Mouse (Mus musculus): Measurements from ENCODE around the gene Mthfr. TPM values are rescaled to one million over a fixed set of nuclear protein-coding genes. Genes with fewer than 3 reads are reported as not detected.

The Mthfr gene
- polyA plus RNA-seq, 1 experiment from 2014 or later: 34.5 TPM

DNA sequence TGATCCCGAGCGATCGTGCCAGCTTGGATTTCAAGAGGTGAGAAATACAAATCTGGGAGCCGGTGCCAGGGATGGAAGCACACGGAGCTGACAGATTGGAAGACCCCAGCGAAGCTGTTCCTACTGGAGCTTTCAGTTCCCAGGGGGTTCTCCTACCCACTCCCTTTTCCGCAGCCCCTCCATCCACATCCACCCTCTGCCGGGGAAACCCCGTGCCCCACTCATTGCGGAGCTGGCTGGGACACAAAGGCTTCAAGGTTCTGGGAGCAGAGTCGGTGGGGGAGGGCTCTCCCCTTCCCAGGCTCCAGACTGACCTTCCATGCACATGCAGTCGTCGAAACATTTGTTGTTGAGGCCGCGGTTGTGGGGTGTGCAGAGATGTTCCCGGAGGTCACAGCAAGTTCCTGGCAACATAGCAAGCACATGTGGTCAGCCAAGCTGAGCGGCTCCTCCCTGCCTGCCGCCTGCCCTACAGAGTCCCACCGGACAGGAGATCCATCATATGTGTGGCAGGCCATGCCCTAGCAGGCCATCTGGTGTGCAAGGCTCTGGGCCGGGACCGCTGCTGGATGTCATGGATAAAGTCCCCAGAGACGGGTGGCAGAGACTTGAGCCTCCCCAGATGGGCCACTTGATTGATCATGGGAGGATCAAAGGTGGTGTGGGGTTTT lies 68.9 kb downstream of the Mthfr start:
- H3K27me3 ChIP-seq: no peaks in the 10 kb centered on the region
- H3K4me1 ChIP-seq: peaks cover 13% of the 10 kb centered on the region
- H3K4me3 ChIP-seq: no peak overlapping the region
- H3K36me3 ChIP-seq: peaks cover 30% of the 10 kb centered on the region
- peak; percentile 76 for ATAC-seq (ENCODE audit: low FRiP score)
- H3K9me3 ChIP-seq (replicated peaks): no peaks in the 10 kb centered on the region
- H3K4me2 ChIP-seq (replicated peaks): 0 out of 2 replicates have a peak overlapping the region, but pooled peaks have one; percentile 0
- H3K27ac ChIP-seq: peak overlapping the region; percentile 62
- H3K9ac ChIP-seq: 0 out of 2 replicates have a peak overlapping the region, but pooled peaks have one; percentile 41
- WGBS: 37% methylated on average over 22 of the region's 22 CpGs

DNA sequence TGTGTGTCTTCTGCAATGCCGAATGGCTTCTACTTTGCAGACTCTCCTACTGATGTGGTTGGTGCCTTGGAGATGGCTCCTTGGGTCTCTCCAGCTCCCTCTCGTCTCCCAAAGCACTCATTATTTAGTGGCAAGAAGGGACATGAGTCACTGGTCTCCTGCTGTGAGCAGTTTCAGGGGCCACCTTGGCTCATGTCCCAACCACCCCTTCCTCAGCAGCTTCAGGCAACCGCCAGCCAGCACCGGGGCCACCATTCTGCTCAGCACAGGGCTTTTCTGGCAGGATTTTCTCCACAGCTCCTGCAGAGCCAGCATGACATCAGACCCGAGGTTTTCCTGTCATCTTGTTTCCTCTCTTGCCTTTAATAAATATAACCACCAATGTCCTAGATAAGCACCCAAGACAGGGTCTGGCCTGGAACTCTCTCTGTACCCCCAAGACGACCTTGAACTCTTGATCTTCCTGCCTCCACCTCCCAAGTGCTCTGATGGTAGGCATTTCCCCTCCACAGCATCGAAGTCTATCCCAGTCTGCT lies 69.8 kb downstream of the Mthfr start:
- no peak overlapping the region for H3K4me2 ChIP-seq (replicated peaks)
- H3K27ac ChIP-seq: peak overlapping the region; percentile 62
- no peak for ATAC-seq (ENCODE audit: low FRiP score)
- H3K27me3 ChIP-seq: no peaks in the 10 kb centered on the region
- peaks cover 13% of the 10 kb centered on the region for H3K4me1 ChIP-seq
- peaks cover 35% of the 10 kb centered on the region for H3K36me3 ChIP-seq
- WGBS: 63% methylated on average over 7 of the region's 7 CpGs
- H3K9me3 ChIP-seq (replicated peaks): no peaks in the 10 kb centered on the region
- no peak overlapping the region for H3K9ac ChIP-seq
- H3K4me3 ChIP-seq: no peak overlapping the region

Other genes starting within 250 kb of the Mthfr start
- gene Zfp984, start 229.3 kb upstream of the Mthfr start, polyA plus RNA-seq (2016; fragmentation: Nextera tagmentation; extraction: Ambion mirVana): 6.6 TPM in 2 replicates
- 5.9 and 6.3 TPM in 2 replicates for gene Zfp933, start 190.7 kb upstream of the Mthfr start, polyA plus RNA-seq (2016; fragmentation: Nextera tagmentation; extraction: Ambion mirVana)
- gene Miip, start 170.3 kb upstream of the Mthfr start, polyA plus RNA-seq (2016; fragmentation: Nextera tagmentation; extraction: Ambion mirVana): 45.2 and 46.1 TPM in 2 replicates
- gene Fv1, start 170.1 kb upstream of the Mthfr start, polyA plus RNA-seq (2016; fragmentation: Nextera tagmentation; extraction: Ambion mirVana): 13.5 and 13.8 TPM in 2 replicates
- gene Mfn2, start 134.4 kb upstream of the Mthfr start, polyA plus RNA-seq (2016; fragmentation: Nextera tagmentation; extraction: Ambion mirVana): 69.7 and 73.1 TPM in 2 replicates
- 41.7 and 46.3 TPM in 2 replicates for gene Plod1, start 102.3 kb upstream of the Mthfr start, polyA plus RNA-seq (2016; fragmentation: Nextera tagmentation; extraction: Ambion mirVana)
- 26.7 and 27.7 TPM in 2 replicates for gene 2510039O18Rik, start 98.2 kb upstream of the Mthfr start, polyA plus RNA-seq (2016; fragmentation: Nextera tagmentation; extraction: Ambion mirVana)
- gene Nppb, start 53.3 kb upstream of the Mthfr start, polyA plus RNA-seq (2016; fragmentation: Nextera tagmentation; extraction: Ambion mirVana): 0.57 TPM in 1 of 2 replicates, not detected in the other
- 1.6 and 1.9 TPM in 2 replicates for gene Nppa, start 38.4 kb upstream of the Mthfr start, polyA plus RNA-seq (2016; fragmentation: Nextera tagmentation; extraction: Ambion mirVana)
- gene Clcn6, start 256 bp upstream of the Mthfr start, polyA plus RNA-seq (2016; fragmentation: Nextera tagmentation; extraction: Ambion mirVana): 27.5 and 28.7 TPM in 2 replicates
- 10.3 and 11.9 TPM in 2 replicates for gene Agtrap, start 49.0 kb downstream of the Mthfr start, polyA plus RNA-seq (2016; fragmentation: Nextera tagmentation; extraction: Ambion mirVana)
- 85.5 and 89.9 TPM in 2 replicates for gene Mad2l2, start 91.3 kb downstream of the Mthfr start, polyA plus RNA-seq (2016; fragmentation: Nextera tagmentation; extraction: Ambion mirVana)
- 11.6 and 12.8 TPM in 2 replicates for gene Draxin, start 91.6 kb downstream of the Mthfr start, polyA plus RNA-seq (2016; fragmentation: Nextera tagmentation; extraction: Ambion mirVana)
- 15.2 and 15.9 TPM in 2 replicates for gene Fbxo6, start 113.1 kb downstream of the Mthfr start, polyA plus RNA-seq (2016; fragmentation: Nextera tagmentation; extraction: Ambion mirVana)
- gene Fbxo44, start 121.4 kb downstream of the Mthfr start, polyA plus RNA-seq (2016; fragmentation: Nextera tagmentation; extraction: Ambion mirVana): 77.6 and 80.6 TPM in 2 replicates
- 3.3 and 10.9 TPM in 2 replicates for gene Fbxo2, start 121.5 kb downstream of the Mthfr start, polyA plus RNA-seq (2016; fragmentation: Nextera tagmentation; extraction: Ambion mirVana)
- gene Disp3, start 248.9 kb downstream of the Mthfr start, polyA plus RNA-seq (2016; fragmentation: Nextera tagmentation; extraction: Ambion mirVana): 13.2 and 14.7 TPM in 2 replicates